Mouse (Mus musculus): ENCODE data around the gene Nae1. TPM values are rescaled to one million over a fixed set of nuclear protein-coding genes. Genes with fewer than 3 reads are reported as not detected.
A peak's percentile ranks its signal among the peaks of the same experiment; 100 is the strongest.

The Nae1 gene
- polyA plus RNA-seq, 1 experiment from 2014 or later, result 108 TPM

DNA sequence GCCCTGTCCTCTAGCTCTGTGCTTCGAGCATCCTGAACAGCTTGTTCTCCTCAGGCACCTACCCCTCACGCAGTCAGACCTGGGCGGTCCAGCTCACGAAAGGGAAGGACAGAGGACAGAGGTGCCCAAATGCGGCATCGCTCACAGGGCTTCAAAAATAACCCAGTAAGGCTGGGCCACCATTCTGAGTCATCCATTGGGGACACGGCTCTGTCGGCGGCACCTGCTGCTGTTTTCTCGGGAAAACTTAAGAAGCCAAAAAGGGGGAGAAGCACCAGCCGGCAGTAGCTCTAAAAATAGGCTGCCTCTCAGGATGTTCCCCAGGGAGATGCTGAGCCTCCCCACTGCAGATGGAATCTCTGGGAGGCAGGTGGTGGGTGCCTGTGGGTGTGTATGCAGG, 7.7 kb upstream of the Nae1 start:
- Histone ChIP-seq H3K27me3 (peaks cover 74% of the 10 kb centered on the region), H3K27ac (replicated peaks) (no peak overlapping the region), H3K4me2 (no peak overlapping the region), H3K9ac (no peak overlapping the region), H3K36me3 (no peaks in the 10 kb centered on the region), H3K9me3 (no peaks in the 10 kb centered on the region), H3K4me1 (replicated peaks) (peaks cover 13% of the 10 kb centered on the region), H3K4me3 (no peak overlapping the region)
- no peak for ATAC-seq (ENCODE audit: low read depth)
- 5% methylated on average over 11 of the region's 11 CpGs for WGBS

DNA sequence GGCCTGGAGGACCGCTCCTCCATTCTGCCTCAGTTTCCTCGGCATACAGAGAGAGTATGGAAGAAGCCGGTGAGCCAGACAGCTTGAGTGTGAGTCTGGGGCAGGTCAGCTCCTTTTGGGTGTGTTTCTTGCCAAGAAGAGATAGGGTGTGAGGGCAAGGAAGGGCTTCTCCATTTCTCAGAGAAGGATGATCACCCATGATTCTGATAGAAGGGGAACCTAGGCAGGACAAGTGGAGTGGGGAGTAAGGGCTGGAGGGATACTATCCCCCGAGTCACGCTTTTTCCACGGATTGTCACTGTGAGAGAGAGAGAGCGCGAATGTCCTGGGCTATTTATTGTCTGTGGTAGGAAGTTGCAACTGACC, 7.1 kb upstream of the Nae1 start:
- Histone ChIP-seq H3K27ac (replicated peaks) (no peak overlapping the region), H3K9me3 (no peaks in the 10 kb centered on the region), H3K4me3 (peak overlapping the region; percentile 51), H3K27me3 (peaks cover 76% of the 10 kb centered on the region), H3K36me3 (no peaks in the 10 kb centered on the region), H3K4me2 (peak overlapping the region; percentile 93), H3K4me1 (replicated peaks) (peaks cover 13% of the 10 kb centered on the region), H3K9ac (peak overlapping the region; percentile 64)
- 10% methylated on average over 8 of the region's 8 CpGs for WGBS
- ATAC-seq (ENCODE audit: low read depth), result no peak

DNA sequence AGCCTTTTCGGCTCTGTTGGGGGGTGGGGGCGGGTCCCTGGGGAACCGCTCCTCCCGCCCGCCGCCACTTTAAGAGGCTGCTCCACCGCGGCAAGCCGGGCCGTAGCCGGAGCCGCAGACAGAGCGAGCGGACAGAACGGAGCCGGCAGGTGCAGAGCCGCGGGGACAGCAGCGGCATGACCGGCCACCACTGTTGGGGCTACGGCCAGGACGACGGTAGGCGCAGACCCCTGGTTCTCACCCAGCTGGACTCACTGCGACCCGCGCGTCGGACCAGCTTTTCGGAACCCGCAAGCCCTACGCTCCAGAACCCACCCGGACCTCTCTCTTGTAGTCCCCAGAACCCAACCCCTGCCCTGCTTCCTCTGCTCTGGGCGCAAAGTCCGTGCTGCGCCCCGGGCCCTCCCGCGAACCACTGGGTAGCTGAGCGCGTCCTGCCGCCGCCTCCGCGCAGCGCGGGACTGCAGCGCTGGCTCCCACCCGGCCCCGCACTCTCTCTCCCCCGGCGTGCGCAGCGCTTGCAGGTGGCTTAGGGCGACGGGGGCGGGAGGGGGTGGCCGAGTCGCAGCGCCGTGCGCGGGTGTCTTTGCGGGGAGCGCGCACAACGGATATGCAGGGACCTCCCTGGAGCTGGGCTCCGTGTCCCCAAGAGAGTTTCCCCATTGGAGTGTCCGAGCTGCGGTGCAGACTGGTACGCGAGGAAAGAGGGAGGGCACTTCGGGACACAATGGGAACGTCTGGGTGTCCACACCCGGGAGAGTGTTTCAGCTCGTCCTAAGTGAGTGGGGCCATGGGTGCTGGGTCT, 6.5 kb upstream of the Nae1 start:
- Histone ChIP-seq H3K4me2 (peak overlapping the region; percentile 93), H3K9ac (peak overlapping the region; percentile 64), H3K4me3 (peak overlapping the region; percentile 51), H3K36me3 (no peaks in the 10 kb centered on the region), H3K27ac (replicated peaks) (no peak overlapping the region), H3K27me3 (peaks cover 74% of the 10 kb centered on the region), H3K4me1 (replicated peaks) (peaks cover 13% of the 10 kb centered on the region), H3K9me3 (no peaks in the 10 kb centered on the region)
- ATAC-seq (ENCODE audit: low read depth), result peak; percentile 73
- under 1% methylated on average over 76 of the region's 76 CpGs for WGBS

DNA sequence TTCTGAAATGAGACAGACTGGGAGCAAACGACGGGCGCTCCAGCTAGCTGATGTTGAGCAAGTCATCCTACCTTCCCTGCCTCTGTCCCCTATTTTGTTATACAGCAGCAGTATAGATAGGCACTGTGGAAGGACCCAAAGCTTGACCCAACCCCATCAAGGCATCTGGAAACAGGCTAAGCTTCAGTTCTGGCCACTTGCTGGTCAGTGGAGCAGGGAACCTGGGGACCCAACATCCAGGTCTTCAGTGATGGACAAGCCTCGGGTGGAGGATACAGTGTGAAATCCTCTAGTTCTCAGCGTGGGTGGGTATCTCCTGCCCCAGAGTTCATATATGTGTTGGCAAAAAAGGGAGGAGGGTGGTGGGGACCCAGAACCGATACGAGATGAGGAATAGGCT, 5.8 kb upstream of the Nae1 start:
- no peak overlapping the region for H3K27ac ChIP-seq (replicated peaks)
- peak overlapping the region; percentile 64; the same call in 1 of the 2 replicates for H3K9ac ChIP-seq
- no peaks in the 10 kb centered on the region for H3K9me3 ChIP-seq
- H3K36me3 ChIP-seq, result no peaks in the 10 kb centered on the region
- 0 out of 2 replicates have a peak, but pooled peaks have one; percentile 5 for ATAC-seq (ENCODE audit: low read depth)
- H3K27me3 ChIP-seq, result peaks cover 73% of the 10 kb centered on the region
- 32% methylated on average over 7 of the region's 7 CpGs for WGBS
- peak overlapping the region; percentile 51 for H3K4me3 ChIP-seq
- peak overlapping the region; percentile 93 for H3K4me2 ChIP-seq
- H3K4me1 ChIP-seq (replicated peaks), result peaks cover 17% of the 10 kb centered on the region

DNA sequence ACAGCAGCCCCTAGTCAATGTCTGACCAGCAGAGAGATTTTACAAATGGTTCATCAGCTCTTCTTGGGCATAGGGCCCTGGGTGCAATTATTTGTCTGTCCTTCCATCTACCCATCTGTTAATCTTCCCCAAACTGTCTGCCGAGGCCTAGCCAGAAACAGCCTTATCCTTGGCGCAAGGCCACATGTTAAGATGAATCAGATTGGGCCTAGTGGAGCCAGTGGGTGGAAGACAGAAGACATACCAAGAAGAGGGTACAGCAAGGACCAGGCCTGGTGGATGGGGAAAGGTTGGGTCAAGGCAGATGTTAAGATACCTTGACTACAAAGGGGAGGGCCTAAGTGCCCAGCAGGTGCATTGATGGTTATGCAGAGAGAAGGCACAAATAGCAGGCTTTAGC, 5.1 kb upstream of the Nae1 start:
- no peak overlapping the region for H3K9ac ChIP-seq
- H3K27ac ChIP-seq (replicated peaks), result no peak overlapping the region
- no peak for ATAC-seq (ENCODE audit: low read depth)
- no peak overlapping the region for H3K4me2 ChIP-seq
- H3K36me3 ChIP-seq, result no peaks in the 10 kb centered on the region
- H3K27me3 ChIP-seq, result peaks cover 73% of the 10 kb centered on the region
- H3K4me3 ChIP-seq, result no peak overlapping the region
- peaks cover 23% of the 10 kb centered on the region for H3K4me1 ChIP-seq (replicated peaks)
- H3K9me3 ChIP-seq, result no peaks in the 10 kb centered on the region
- WGBS, result 91% methylated on average over 2 of the region's 2 CpGs

DNA sequence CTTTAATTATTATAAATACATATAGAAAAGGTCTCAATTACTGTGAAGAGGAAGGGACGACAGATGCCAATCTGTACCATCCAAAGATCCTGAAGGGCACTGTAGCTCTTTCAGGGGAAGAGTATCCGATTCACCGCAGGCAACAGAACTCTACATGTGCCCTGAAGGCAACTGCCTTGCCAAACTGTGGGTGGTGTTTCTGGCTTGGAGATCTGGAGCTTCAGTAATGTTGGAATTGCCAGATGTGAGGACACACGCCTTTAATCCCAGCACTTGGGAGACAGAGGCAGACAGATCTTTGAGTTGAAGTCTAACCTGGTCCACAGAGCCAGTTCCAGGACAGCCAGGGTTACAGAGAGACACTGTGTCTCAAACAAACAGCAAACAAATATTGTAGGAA, 4.5 kb upstream of the Nae1 start:
- Histone ChIP-seq H3K9ac (no peak overlapping the region), H3K4me3 (no peak overlapping the region), H3K36me3 (no peaks in the 10 kb centered on the region), H3K4me2 (no peak overlapping the region), H3K4me1 (replicated peaks) (peaks cover 23% of the 10 kb centered on the region), H3K9me3 (no peaks in the 10 kb centered on the region), H3K27me3 (peaks cover 68% of the 10 kb centered on the region), H3K27ac (replicated peaks) (no peak overlapping the region)
- 81% methylated on average over 4 of the region's 4 CpGs for WGBS
- no peak for ATAC-seq (ENCODE audit: low read depth)

DNA sequence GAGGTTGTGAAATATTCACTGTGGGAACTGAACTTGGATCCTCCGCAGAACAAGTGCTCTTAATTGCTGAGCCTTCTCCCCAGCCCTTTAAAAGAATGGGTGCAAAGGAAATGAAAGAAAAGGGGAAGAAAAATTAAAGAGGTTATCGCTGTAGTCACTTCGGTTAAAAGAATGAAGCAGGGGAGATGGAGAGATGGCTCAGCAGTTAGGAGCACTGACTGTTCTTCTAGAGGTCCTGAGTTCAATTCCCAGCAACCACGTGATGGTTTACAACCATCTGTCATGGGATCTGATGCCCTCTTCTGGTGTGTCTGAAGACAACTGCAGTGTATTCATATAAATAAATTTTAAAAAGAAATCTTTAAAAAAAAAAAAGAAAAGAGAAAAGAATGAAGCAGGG, 1.6 kb upstream of the Nae1 start:
- no peak overlapping the region for H3K4me2 ChIP-seq

DNA sequence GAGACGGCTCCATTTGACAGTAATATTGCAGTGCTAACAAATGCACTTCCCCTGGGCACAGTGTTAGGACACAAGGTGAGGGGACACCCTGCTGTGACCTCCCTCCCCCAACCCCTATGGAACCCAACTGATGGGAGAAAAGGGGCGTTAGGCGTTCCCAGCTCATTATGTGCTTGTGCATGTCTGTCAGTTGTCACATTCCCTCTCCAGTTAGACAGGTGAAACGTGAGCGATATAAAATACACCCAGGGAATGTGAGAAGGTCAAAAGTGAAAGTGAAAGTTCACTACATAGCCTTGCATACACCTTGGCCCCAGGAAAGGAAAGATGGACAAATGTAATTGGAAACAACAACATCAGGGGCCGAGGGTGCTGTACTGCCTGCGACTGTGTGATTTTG, 941 bp upstream of the Nae1 start:
- Histone ChIP-seq H3K9me3 (no peaks in the 10 kb centered on the region), H3K9ac (peak overlapping the region; percentile 60; the same call in 1 of the 2 replicates), H3K4me2 (peak overlapping the region; percentile 72), H3K36me3 (no peaks in the 10 kb centered on the region; the same call in 1 of the 2 replicates), H3K27ac (replicated peaks) (no peak overlapping the region), H3K27me3 (peaks cover 33% of the 10 kb centered on the region), H3K4me1 (replicated peaks) (peaks cover 30% of the 10 kb centered on the region), H3K4me3 (peak overlapping the region; percentile 92)
- 38% methylated on average over 7 of the region's 7 CpGs for WGBS
- no peak for ATAC-seq (ENCODE audit: low read depth)

More for the DNA sequence above, 1.6 kb upstream of the Nae1 start:
- H3K4me3 ChIP-seq, result no peak overlapping the region
- no peaks in the 10 kb centered on the region for H3K9me3 ChIP-seq
- H3K27ac ChIP-seq (replicated peaks), result no peak overlapping the region
- H3K4me1 ChIP-seq (replicated peaks), result peaks cover 37% of the 10 kb centered on the region
- H3K9ac ChIP-seq, result no peak overlapping the region
- peaks cover 40% of the 10 kb centered on the region for H3K27me3 ChIP-seq
- no peaks in the 10 kb centered on the region; the same call in 1 of the 2 replicates for H3K36me3 ChIP-seq
- ATAC-seq (ENCODE audit: low read depth), result no peak
- WGBS, result 86% methylated on average over 4 of the region's 4 CpGs

DNA sequence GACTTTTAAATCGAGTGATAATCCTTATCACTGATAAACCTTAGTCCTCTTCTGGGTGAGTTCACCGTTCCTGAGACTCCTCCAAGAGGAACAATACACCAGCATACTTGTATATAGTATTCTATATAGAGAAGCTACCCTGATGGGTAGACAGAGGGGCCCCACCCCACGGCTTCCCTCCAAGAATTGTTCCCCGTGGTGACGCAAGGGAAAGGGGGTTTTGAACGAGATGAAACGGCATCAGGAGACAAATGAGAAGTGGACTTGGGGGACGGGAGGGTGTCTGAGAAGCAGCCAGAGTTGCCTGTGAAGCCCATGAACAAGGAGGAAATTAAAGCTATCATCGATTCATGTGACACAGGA, 323 bp upstream of the Nae1 start:
- Histone ChIP-seq H3K27me3 (peaks cover 27% of the 10 kb centered on the region), H3K36me3 (peaks cover 5% of the 10 kb centered on the region), H3K4me3 (peak overlapping the region; percentile 92), H3K4me1 (replicated peaks) (peaks cover 29% of the 10 kb centered on the region), H3K4me2 (peak overlapping the region; percentile 72), H3K9ac (peak overlapping the region; percentile 60), H3K9me3 (no peaks in the 10 kb centered on the region), H3K27ac (replicated peaks) (no peak overlapping the region; the same call in 1 of the 2 replicates)
- ATAC-seq (ENCODE audit: low read depth), result peak; percentile 74
- WGBS, result 11% methylated on average over 9 of the region's 9 CpGs

DNA sequence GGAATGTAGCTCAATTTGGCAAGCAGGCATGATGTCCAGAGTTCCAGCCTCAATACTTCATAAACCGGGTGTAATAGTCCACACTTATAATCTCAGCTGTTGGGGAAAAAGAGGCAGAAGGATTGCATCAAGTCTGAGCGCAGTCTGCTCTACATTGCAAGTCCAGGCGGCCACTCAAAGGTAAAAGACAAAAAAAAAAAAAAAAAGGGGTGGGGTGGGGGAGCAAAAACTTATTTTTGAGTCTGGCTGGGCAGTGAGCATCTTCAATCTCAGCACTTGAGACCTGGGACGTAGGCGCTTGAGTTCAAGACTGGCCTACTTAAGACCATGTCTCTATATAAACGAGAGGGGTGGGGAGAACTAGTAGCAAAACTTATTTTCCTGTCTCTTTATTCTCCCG, 886 bp downstream of the Nae1 start:
- H3K27me3 ChIP-seq, result peaks cover 15% of the 10 kb centered on the region; the same call in 1 of the 2 replicates
- peaks cover 29% of the 10 kb centered on the region for H3K4me1 ChIP-seq (replicated peaks)
- peak overlapping the region; percentile 86 for H3K27ac ChIP-seq (replicated peaks)
- peak; percentile 13; the same call in 1 of the 2 replicates for ATAC-seq (ENCODE audit: low read depth)
- H3K4me3 ChIP-seq, result peak overlapping the region; percentile 92
- no peaks in the 10 kb centered on the region for H3K9me3 ChIP-seq
- 21% methylated on average over 7 of the region's 7 CpGs for WGBS
- peaks cover 13% of the 10 kb centered on the region for H3K36me3 ChIP-seq
- H3K4me2 ChIP-seq, result peak overlapping the region; percentile 72
- H3K9ac ChIP-seq, result peak overlapping the region; percentile 94

DNA sequence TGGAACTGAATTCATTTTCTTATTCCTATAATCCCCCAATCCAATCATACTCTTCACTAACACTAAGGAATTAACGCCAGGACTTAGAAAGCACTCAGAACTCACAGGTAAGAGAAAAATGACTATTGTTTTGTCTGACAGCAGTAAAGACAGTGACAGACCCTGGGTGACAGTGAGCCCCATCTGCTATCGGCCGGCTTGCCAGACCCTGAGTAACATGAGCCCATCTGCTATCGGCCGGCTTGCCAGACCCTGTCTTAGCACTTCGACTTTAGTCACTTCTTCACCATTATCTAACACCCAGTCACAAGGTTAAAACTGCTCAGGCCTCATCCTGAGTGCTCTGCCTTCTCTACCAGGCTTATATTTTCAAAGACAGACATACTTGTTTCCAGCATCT, 4.8 kb downstream of the Nae1 start:
- Histone ChIP-seq H3K27me3 (no peaks in the 10 kb centered on the region), H3K9ac (no peak overlapping the region), H3K4me1 (replicated peaks) (peaks cover 20% of the 10 kb centered on the region), H3K36me3 (peaks cover 37% of the 10 kb centered on the region), H3K27ac (replicated peaks) (no peak overlapping the region), H3K4me2 (no peak overlapping the region), H3K9me3 (no peaks in the 10 kb centered on the region), H3K4me3 (no peak overlapping the region)
- ATAC-seq (ENCODE audit: low read depth), result no peak
- WGBS, result 88% methylated on average over 6 of the region's 6 CpGs

DNA sequence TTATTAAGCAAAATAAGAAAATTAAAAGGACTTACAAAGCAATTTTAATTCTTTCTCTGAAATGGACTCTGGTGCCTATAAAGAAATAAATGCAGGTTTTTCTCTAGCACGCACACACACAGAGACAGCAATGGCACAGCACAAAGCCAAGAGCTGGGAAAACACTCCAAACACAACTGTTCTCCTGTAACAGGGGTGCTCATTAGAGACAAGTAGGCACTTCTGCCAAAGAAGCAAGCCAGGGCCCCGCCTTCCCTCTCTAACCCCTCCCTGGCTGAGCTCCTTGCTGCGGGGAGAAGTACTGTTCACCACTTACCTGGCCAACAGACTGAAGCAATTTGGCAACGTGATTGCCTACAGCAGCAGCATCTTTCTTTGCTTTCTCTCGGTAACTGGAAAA, 16.6 kb downstream of the Nae1 start:
- no peaks in the 10 kb centered on the region for H3K4me1 ChIP-seq (replicated peaks)
- H3K36me3 ChIP-seq, result peaks cover 78% of the 10 kb centered on the region
- H3K4me3 ChIP-seq, result no peak overlapping the region
- no peaks in the 10 kb centered on the region for H3K27me3 ChIP-seq
- ATAC-seq (ENCODE audit: low read depth), result no peak
- no peak overlapping the region for H3K27ac ChIP-seq (replicated peaks)
- H3K9ac ChIP-seq, result no peak overlapping the region
- H3K4me2 ChIP-seq, result no peak overlapping the region
- no peaks in the 10 kb centered on the region for H3K9me3 ChIP-seq
- 89% methylated on average over 5 of the region's 5 CpGs for WGBS

DNA sequence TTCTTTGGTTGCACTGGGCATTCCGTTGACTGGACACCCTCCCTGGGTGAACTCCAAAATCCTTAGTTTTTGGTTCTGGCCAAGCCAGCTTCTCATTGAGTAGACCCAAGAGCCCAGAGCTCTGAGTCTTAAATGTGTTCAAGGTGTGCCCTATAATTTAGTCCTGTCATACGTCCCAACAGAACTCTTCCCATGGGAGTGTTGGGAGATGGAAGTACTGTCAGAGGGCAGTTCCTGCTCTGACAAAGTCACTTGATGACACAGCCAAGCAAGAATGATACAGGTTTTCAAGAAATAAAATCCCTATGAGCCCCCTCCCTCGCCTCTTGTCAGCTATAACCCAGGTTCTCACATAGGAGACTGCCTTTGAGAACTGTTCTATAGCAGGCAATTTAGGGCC, 24.3 kb downstream of the Nae1 start:
- Histone ChIP-seq H3K4me1 (replicated peaks) (peaks cover 14% of the 10 kb centered on the region), H3K4me2 (peak overlapping the region; percentile 96), H3K27me3 (no peaks in the 10 kb centered on the region), H3K27ac (replicated peaks) (no peak overlapping the region), H3K9me3 (no peaks in the 10 kb centered on the region), H3K36me3 (peaks cover 24% of the 10 kb centered on the region), H3K9ac (no peak overlapping the region), H3K4me3 (peak overlapping the region; percentile 55)
- WGBS, result 69% methylated on average over 3 of the region's 3 CpGs
- ATAC-seq (ENCODE audit: low read depth), result no peak
